ENCODE assay signal across 11 mouse cellular contexts in genomic region chr8:24779319-24779718, GRCm38 (mm10). TPM values are rescaled to one million over a fixed set of nuclear protein-coding genes. Genes with fewer than 3 reads are reported as not detected.
DNase-seq lines count a peak whose midpoint lies in the region; ATAC-seq and TF ChIP-seq lines count a peak whose summit lies in the region.
"Had no signal": no experiment of that assay in that cellular context is flagged by ENCODE, and none has a peak within 500 bp of the region (broad histone marks: within the 10 kb centered on the region; RNA-seq: fewer than 3 reads in every experiment).

No protein-coding gene starts in this region.

- H3K36me3 ChIP-seq in kidney, adult 2 months (ENCODE audit: control insufficient read depth, insufficient read depth, low read length): no peaks in the 10 kb centered on the region
- no peaks in the 10 kb centered on the region for H3K36me3 ChIP-seq in kidney, embryonic 15.5 days

- no peaks in the 10 kb centered on the region; the same call in 1 of the 2 replicates for H3K27me3 ChIP-seq in kidney, adult 2 months (replicated peaks; ENCODE audit: control insufficient read depth, insufficient read depth, low read length)
- no peaks in the 10 kb centered on the region for H3K27me3 ChIP-seq in kidney, embryonic 15.5 days

- H3K4me1 ChIP-seq in kidney, adult 2 months (ENCODE audit: control insufficient read depth, insufficient read depth, low read length): no peaks in the 10 kb centered on the region
- no peaks in the 10 kb centered on the region for H3K4me1 ChIP-seq in kidney, embryonic 15.5 days

- H3K4me3 ChIP-seq in kidney, adult 2 months (ENCODE audit: insufficient read depth, low read depth, low read length): no peak overlapping the region
- H3K4me3 ChIP-seq in kidney, embryonic 15.5 days (replicated peaks): no peak overlapping the region

- 48% methylated on average over 3 of the region's 3 CpGs for WGBS in kidney, adult 2 months
- WGBS in kidney, embryonic 15.5 days: 51% methylated on average over 3 of the region's 3 CpGs

- DNase-seq in adrenal gland, adult 2 months: peak; percentile 1
- no peak for DNase-seq in adrenal gland, postnatal 25 days
- DNase-seq in kidney, adult 2 months: peak; percentile 4
- peak; percentile 40 for DNase-seq in A20 (ENCODE audit: low read depth, low spot score)
- no peak for DNase-seq in thymus, postnatal 25 days
- DNase-seq in urinary bladder, postnatal 4 days (ENCODE audit: low spot score in 2 of 2): no peak

- ATAC-seq in kidney, embryonic 15.5 days (replicated peaks; ENCODE audit: low FRiP score): no peak
- peak; percentile 29 to 56; a peak in 1 of 4 replicates for ATAC-seq in hematopoietic stem cell, adult 5-6 weeks (replicated peaks in 1 of 2; ENCODE audit: insufficient read depth in 1 of 2, low FRiP score in 2 of 2, low TSS enrichment in 1 of 2, low read depth in 1 of 2, poor library complexity in 2 of 2, severe bottlenecking in 2 of 2)

- no peak overlapping the region for H3K4me2 ChIP-seq in kidney, embryonic 15.5 days

- no peak for TF ChIP-seq POLR2A in kidney, adult 2 months (IDR thresholded peaks at IDR 0.05; ENCODE audit: low read depth, low read length)

- H3K9me3 ChIP-seq in kidney, embryonic 15.5 days (replicated peaks): no peaks in the 10 kb centered on the region

- no peak overlapping the region for H3K9ac ChIP-seq in kidney, embryonic 15.5 days

- no peak for TF ChIP-seq CTCF in kidney, adult 2 months (conservative IDR thresholded peaks at IDR 0.05; ENCODE audit: insufficient read depth, insufficient read length, low read depth, low read length)

- no peak overlapping the region for H3K27ac ChIP-seq in kidney, adult 2 months (ENCODE audit: insufficient read depth, low read depth, low read length)
- no peak overlapping the region for H3K27ac ChIP-seq in kidney, embryonic 15.5 days

RNA-seq across cellular contexts. Expression of gene Adam5, which starts 44.9 kb away (rescaled TPM):
- under 1 TPM; 0.29 to 0.69 TPM for total RNA-seq in adrenal gland, adult 2 months (2021)
- 0.04 TPM in 1 of 2 replicates, not detected in the other for polyA plus RNA-seq in adrenal gland, adult 2 months (2012; rRNA removed)
- total RNA-seq in adrenal gland, postnatal 25 days (2021): 0.52 and 1.2 TPM in 2 replicates
- polyA plus RNA-seq in kidney, adult 2 months (2012; rRNA removed): 0.12 and 0.16 TPM in 2 replicates
- polyA plus RNA-seq in kidney, embryonic 15.5 days (2015; fragmentation: Nextera tagmentation; extraction: Ambion mirVana): 0.94 and 1.2 TPM in 2 replicates
- total RNA-seq in hematopoietic stem cell, adult 5-6 weeks (2017): 0.65 and 1.6 TPM in 2 replicates

RNA-seq across cellular contexts. Expression of gene Adam3, which starts 53.7 kb away (rescaled TPM):
- not detected for total RNA-seq in adrenal gland, adult 2 months (2021)
- polyA plus RNA-seq in adrenal gland, adult 2 months (2012; rRNA removed): not detected in 2 replicates
- not detected in 2 replicates for total RNA-seq in adrenal gland, postnatal 25 days (2021)
- 0.20 and 0.42 TPM in 2 replicates for polyA plus RNA-seq in kidney, adult 2 months (2012; rRNA removed)
- 0.14 TPM in 1 of 2 replicates, not detected in the other for polyA plus RNA-seq in kidney, embryonic 15.5 days (2015; fragmentation: Nextera tagmentation; extraction: Ambion mirVana)
- 1.8 TPM in 1 of 2 replicates, not detected in the other for total RNA-seq in hematopoietic stem cell, adult 5-6 weeks (2017)
- total RNA-seq: adrenal gland, postnatal 36 days; heart, adult 8-10 months; layer of hippocampus, postnatal 25 days had no signal

Comparison
In these comparisons a context has a peak if more than half of its experiments do, and no peak if none do; other contexts are left out.
1. DNase-seq: peak in adrenal gland, adult 2 months (single experiment), kidney, adult 2 months (single experiment) and A20 (single experiment); none in adrenal gland, postnatal 25 days (single experiment), thymus, postnatal 25 days (single experiment) and urinary bladder, postnatal 4 days (0 of 2).